Mouse (Mus musculus) right cerebral cortex, postnatal 14 days (tissue): ENCODE measurements around the gene Rbfox3.

ENCODE experiments used
- DNase-seq: peaks from one replicate; pipeline ENCODE4 v3.0.0; 2022

Gene Rbfox3

GRCm38 (mm10) chr11:118714601-118715524 lies 196.5 kb downstream of the Rbfox3 start:
- DNase-seq = no peak

DNA sequence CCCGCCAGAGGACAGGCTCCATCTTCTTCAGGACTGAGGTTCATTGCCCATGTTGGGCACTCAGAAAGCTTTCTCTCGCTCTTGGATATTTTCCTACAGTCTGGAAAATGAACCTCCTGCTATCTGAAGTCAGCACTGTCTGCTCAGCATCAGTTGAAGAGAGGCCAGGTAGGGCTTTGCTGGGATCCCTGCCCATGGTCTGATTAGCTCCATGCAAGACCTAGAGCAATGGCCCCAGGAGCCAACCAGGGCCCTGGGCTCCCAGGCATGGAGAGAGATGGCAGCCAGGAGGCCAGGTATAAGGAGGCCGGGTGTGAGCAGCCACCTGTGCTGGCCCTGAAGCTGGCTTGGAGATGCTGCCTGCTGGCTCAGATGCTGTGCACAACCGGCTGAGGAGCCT lies 198.6 kb downstream of the Rbfox3 start:
- DNase-seq = no peak

DNA sequence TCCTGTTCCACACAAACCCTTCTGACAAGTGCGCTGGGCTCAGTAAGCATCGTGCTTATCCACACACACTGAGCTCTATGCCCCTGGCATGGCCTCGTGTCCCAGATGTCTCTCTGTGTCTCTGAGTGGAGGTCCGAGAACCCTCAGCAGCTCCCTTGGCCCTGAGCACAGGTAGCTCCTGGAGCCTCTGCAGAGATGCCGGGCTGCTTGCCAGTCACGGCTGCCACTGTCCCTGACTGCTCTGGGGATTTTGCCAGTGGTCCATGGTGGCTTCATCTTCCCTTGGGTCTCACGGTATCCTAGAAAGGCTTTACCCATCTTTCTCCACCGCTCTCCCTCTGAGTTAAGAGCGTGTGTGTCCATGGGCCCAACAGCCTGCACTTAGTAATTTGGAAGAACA lies 199.3 kb downstream of the Rbfox3 start:
- no peak for DNase-seq

DNA sequence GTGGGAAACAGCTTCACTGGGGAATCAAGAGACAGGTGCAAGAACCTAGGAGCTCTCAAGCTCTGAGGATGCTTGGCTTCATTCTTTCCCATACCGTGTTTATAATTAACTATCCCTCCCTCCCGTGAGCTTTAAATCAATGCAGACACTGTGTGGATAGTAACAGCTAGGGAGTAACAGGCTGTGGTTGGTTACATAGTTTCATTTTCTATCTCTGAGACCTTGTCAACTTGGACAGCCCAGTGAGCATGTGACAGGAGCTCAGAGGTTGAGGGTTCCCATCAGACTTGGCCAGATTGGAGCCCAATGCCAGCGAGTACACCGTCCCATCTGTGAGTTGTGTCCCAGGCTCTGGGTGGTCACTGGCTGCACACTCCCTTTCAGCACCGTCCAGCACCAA lies 201.4 kb downstream of the Rbfox3 start:
- DNase-seq = no peak

DNA sequence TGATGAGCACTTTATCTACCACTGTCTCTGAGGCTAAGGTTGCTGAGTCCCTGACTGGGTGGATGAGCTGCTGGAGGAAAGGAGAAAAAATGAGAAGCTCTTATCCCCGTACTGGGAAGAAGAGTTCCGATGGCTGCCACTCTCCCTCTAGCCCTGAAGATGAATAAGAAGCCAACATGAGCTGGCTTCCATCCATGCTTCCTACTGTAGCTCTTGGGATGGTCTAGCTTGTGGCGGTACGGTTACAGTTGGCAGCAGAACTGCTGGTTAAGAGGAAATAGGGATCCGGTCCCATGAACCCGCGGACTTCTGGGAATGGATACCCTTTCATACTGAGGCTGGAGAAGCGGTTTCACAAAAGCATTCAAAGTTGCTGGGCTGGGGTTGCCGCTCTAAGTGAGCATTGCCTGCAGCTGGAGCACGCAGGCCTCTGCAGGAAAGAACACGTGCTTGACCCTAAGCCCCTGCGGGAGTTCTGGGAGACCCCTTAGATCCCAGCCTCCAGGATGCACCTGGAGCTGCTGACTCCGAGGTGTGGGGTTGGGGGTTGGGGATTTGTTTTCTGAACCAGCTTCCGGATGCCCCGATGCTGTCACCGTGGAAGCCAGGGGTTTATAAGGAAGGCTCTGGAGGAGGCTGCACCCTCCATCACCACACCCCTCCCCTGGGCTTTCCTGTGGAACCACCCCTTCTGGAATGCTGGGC lies 215.0 kb downstream of the Rbfox3 start:
- DNase-seq = no peak

DNA sequence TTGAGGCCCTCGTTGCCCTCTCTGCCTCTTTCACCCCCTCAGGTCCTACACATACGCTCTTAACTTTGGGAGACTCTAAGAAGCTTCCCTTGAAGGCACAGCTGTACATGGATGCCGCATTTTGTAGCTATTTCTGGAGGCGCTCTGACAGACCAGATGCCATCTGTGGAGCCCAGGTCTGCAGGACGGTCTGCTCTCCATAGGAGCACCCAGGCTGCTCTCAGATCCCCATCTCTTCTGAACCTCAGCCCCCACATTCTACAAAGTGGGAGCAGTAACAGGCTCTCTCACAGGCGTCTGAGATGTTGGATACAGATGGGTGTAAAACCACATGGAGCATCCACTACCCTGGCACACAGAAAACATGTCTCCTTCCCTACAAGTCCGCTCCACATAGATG lies 218.1 kb downstream of the Rbfox3 start:
- DNase-seq = no peak

DNA sequence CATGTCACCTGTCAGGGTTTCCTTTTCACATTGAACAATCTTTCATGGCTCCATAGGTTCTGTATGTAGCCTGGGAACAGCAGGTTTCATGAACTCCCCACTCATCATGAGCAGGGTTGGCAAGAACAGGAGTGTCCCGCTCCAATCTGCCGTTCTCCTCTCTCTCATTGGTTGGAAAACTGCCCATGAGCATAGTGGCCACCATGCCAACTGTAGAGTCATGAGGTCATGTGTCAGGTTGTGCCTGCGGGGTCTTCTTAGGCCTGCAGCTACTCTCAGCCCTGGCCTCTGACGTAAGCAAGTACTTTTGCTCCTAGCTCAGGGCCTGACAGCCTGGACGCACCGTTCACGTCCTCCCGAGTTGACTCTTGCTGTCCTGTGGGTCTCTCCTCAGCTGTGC lies 221.1 kb downstream of the Rbfox3 start:
- no peak for DNase-seq

GRCm38 (mm10) chr11:118685397-118685796 lies 226.0 kb downstream of the Rbfox3 start:
- no peak for DNase-seq

DNA sequence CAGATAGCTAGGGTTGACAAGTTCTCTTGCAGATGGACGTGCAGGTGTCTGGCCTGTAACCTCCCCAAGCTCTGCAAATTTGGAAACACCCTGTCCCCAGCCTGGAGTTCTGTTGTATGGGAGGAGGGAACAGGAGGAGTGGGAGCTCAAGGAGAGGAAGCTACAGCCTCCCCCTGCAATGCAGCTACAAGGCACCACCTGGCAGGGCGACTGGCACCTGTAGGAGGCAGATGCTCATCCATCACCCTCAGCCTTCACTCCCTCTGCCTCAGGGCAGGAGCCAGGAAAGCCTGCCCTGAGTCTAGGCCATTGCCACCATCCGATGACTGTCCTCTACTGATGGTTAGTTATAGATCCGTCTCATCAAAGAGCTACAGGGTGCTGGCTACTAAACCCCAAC lies 226.7 kb downstream of the Rbfox3 start:
- DNase-seq = no peak

GRCm38 (mm10) chr11:118680699-118681098 lies 230.7 kb downstream of the Rbfox3 start:
- no peak for DNase-seq

- DNase-seq = no peak
Observed at GRCm38 (mm10) chr11:118679736-118680410, 231.5 kb downstream of the Rbfox3 start.

GRCm38 (mm10) chr11:118678515-118679104 lies 232.8 kb downstream of the Rbfox3 start:
- no peak for DNase-seq

DNA sequence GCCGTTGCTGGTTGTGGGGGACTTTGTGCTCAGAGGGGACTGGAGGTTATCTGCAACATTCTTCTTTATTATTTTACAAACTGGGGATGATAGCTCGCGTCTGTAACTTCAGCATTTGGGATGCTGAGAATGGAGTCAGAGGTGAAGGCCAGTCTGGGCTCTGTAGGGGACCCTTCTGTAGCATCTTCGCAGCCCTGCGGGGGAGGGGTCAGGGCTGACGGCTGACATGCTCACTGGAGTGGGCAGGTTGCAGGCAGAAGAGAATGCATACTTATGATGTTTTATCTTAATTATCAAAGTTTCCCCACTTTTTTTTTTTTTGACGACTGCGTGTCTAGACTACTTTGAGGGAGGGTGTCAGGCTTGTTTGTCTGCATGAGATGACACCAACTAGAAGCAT lies 234.1 kb downstream of the Rbfox3 start:
- no peak for DNase-seq

- no peak for DNase-seq
Observed at GRCm38 (mm10) chr11:118676364-118676763, 235.0 kb downstream of the Rbfox3 start.

GRCm38 (mm10) chr11:118671958-118672357 lies 239.4 kb downstream of the Rbfox3 start:
- no peak for DNase-seq

GRCm38 (mm10) chr11:118671216-118671615 lies 240.2 kb downstream of the Rbfox3 start:
- no peak for DNase-seq

- DNase-seq = no peak
Observed at GRCm38 (mm10) chr11:118669820-118670219, 241.6 kb downstream of the Rbfox3 start.

DNA sequence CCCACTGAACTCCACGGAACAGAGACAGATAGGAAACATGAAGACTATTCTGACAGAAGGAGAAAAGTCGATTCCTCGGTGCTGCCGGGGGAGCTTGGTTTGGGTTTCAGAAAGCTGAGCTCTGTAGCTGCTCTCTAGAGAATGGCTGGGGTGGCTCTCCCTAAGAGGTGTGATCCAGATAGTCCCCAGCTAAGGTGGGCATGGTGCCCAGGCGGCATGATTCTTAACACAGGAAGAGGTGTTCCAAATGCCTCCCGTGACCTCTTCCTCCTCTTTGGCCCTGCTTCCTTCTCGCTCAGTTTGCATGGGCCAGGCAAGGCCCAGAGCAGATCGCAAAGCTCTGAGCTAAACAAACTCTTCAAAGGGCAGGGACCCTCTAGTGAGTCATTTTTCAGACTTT lies 243.0 kb downstream of the Rbfox3 start:
- no peak for DNase-seq

GRCm38 (mm10) chr11:118667946-118668345 lies 243.5 kb downstream of the Rbfox3 start:
- no peak for DNase-seq

DNA sequence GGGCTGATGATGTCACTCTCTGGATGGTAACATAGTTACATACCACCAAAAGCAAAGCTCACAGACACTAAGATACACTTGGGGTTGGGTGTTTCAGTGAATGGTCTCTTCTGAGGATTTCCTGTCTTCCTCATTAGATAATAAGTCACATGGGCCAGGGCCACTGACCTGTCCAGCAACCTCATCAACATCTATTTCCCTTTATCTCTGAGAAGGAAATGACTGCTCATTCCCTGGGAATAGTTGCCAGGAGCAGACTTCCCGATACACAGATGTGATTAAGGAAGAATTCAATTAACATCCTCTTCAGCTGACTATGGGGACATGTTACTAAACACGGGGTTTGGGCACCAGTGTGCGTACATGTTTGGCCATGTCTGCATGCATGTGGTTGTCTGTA lies 245.2 kb downstream of the Rbfox3 start:
- no peak for DNase-seq

DNA sequence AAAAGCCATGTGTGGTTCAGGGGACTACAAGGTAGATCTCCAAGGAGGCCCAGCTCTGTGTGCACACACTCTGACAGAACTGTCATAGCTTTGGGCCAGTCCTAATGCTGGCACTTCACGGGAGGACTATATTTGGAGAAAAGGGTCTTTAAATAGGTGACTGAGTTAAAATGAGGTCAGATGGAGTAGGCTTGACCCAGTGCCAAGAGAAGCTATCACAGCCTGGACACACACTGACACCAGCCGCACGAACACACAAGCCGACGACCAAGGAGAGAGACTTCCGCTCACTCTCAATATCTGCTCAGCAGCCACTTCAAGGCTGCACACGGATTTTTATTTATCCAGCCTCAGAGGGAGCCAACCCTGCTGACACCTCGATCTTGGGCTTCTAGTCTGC lies 248.1 kb downstream of the Rbfox3 start:
- no peak for DNase-seq

DNA sequence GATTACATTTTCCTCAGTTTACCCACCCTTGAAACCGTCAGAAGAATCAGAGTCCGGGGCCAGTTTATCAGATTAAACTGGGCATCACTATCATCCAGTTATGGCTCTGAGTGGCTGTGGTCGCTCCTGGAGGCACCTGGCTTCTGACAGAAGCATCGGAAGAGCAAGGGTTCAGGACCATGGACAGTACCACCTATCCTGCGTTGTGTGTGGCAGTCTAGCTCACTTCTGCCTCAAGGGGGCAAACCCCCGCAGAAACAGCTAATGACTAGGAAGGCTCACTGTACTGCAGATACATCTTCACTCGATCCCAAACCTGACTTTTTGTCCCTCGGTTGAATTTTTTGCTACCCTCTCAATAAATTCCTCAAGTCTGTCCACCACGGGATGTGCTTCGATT lies 252.1 kb downstream of the Rbfox3 start:
- DNase-seq = no peak

DNA sequence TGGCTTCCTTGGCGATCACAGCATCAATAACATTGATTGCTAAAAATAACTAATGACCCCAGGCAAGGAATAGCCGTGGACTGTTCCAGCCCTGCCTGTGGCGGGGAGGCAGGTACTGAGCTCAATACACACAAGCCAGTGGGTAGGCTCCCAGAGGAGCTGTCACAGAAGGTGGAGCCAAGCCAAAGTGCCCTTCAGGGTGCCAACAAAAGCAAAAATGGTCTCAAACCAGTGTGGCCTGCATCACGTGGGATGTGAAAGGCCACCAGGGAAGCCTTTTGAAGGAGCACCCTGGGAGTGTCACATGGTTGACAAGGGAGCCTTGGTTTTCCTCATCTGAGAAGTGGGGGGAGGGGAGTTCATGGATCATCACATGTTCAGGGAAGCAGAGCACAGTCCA lies 255.6 kb downstream of the Rbfox3 start:
- DNase-seq = no peak
